Mouse (Mus musculus) cerebellum, postnatal 25 days (tissue): ENCODE measurements around the gene Nhsl2.
A peak's percentile ranks its signal among the peaks of the same experiment; 100 is the strongest.

Experiments
- DNase-seq, 2 experiments: peaks; one replicate each; pipeline ENCODE4 v3.0.0; 2021; ENCODE audit warnings: mixed read lengths in 2 of 2

Gene Nhsl2

GRCm38 (mm10) chrX:102054009-102054408, 204.8 kb downstream of the Nhsl2 start:
- no peak for DNase-seq

- peak in 1 of 2 experiments; percentile 52 for DNase-seq
These were observed 210.3 kb downstream of the Nhsl2 start for GRCm38 (mm10) chrX:102059437-102059836.

- DNase-seq: peak; percentile 83 to 89
These were observed 211.1 kb downstream of the Nhsl2 start for GRCm38 (mm10) chrX:102060243-102060642.

- DNase-seq: peak; percentile 41 to 67
These were observed 211.7 kb downstream of the Nhsl2 start for GRCm38 (mm10) chrX:102060891-102061290.

- no peak for DNase-seq
These were observed 214.9 kb downstream of the Nhsl2 start for GRCm38 (mm10) chrX:102064062-102064461.

GRCm38 (mm10) chrX:102065213-102065775, 216.1 kb downstream of the Nhsl2 start:
- no peak for DNase-seq

- DNase-seq: peak; percentile 82 to 86
These were observed 216.9 kb downstream of the Nhsl2 start for GRCm38 (mm10) chrX:102066134-102066533.

GRCm38 (mm10) chrX:102067118-102067517, 217.9 kb downstream of the Nhsl2 start:
- DNase-seq: peak in 1 of 2 experiments; percentile 47

- no peak for DNase-seq
These were observed 219.8 kb downstream of the Nhsl2 start for GRCm38 (mm10) chrX:102068811-102069540.

- peak; percentile 51 to 63 for DNase-seq
These were observed 221.6 kb downstream of the Nhsl2 start, which contains the start of gene Rtl5 for GRCm38 (mm10) chrX:102070591-102071471. Gene Rtl5, minus strand, starts transcription at chrX:102071304.

GRCm38 (mm10) chrX:102071517-102071916, 222.3 kb downstream of the Nhsl2 start:
- DNase-seq: no peak

GRCm38 (mm10) chrX:102073605-102074325, 224.6 kb downstream of the Nhsl2 start:
- DNase-seq: no peak

GRCm38 (mm10) chrX:102074435-102074834, 225.2 kb downstream of the Nhsl2 start:
- no peak for DNase-seq

- no peak for DNase-seq
These were observed 226.0 kb downstream of the Nhsl2 start for GRCm38 (mm10) chrX:102075158-102075557.

GRCm38 (mm10) chrX:102076886-102077765, 227.9 kb downstream of the Nhsl2 start:
- DNase-seq: peak; percentile 32 to 56

GRCm38 (mm10) chrX:102081076-102081475, 231.9 kb downstream of the Nhsl2 start:
- DNase-seq: peak in 1 of 2 experiments; percentile 39

GRCm38 (mm10) chrX:102081573-102082279, 232.5 kb downstream of the Nhsl2 start:
- DNase-seq: peak; percentile 58 to 73

- peak; percentile 37 to 43 for DNase-seq
These were observed 233.2 kb downstream of the Nhsl2 start for GRCm38 (mm10) chrX:102082340-102082739.

GRCm38 (mm10) chrX:102085798-102086443, 236.7 kb downstream of the Nhsl2 start:
- DNase-seq: no peak

- no peak for DNase-seq
These were observed 241.4 kb downstream of the Nhsl2 start for GRCm38 (mm10) chrX:102090605-102091004.
